Mouse (Mus musculus): Measurements from ENCODE around the gene Rgsl1. TPM values are rescaled to one million over a fixed set of nuclear protein-coding genes. Genes with fewer than 3 reads are reported as not detected.

Gene Rgsl1
- total and polyA plus RNA-seq, 3 experiments, result not detected

- Histone ChIP-seq H3K36me3 (ENCODE audit: control insufficient read depth in 1 of 2, insufficient read depth in 2 of 2, low read length in 2 of 2) (no peaks in the 10 kb centered on the region), H3K9ac (ENCODE audit: control insufficient read depth, low read depth, low read length, poor library complexity, severe bottlenecking) (no peak overlapping the region), H3K27ac (ENCODE audit: control insufficient read depth, low read depth, low read length) (no peak overlapping the region), H3K79me2 (ENCODE audit: control insufficient read depth, insufficient read depth, low read length, poor library complexity) (no peaks in the 10 kb centered on the region), H3K4me3 (ENCODE audit: control insufficient read depth in 1 of 2, insufficient read depth in 1 of 2, low read depth in 2 of 2, low read length in 2 of 2) (no peak overlapping the region), H3K4me1 (ENCODE audit: control insufficient read depth in 1 of 2, insufficient read depth in 2 of 2, low read length in 2 of 2) (no peaks in the 10 kb centered on the region), H3K9me3 (replicated peaks; ENCODE audit: insufficient read depth, low read length) (no peaks in the 10 kb centered on the region), H3K27me3 (ENCODE audit: control insufficient read depth in 1 of 2, insufficient read depth in 2 of 2, low read length in 2 of 2) (no peaks in the 10 kb centered on the region)
- TF ChIP-seq TAL1 (IDR thresholded peaks at IDR 0.05; ENCODE audit: low read length), result no peak
- TF ChIP-seq CTCF (IDR thresholded peaks at IDR 0.05 in 2 of 3, conservative IDR thresholded peaks at IDR 0.05 in 1 of 3; ENCODE audit: control insufficient read depth in 1 of 3, insufficient read depth in 1 of 3, low read depth in 2 of 3, low read length in 3 of 3, poor library complexity in 1 of 3, severe bottlenecking in 1 of 3), result no peak
- TF ChIP-seq MXI1 (IDR thresholded peaks at IDR 0.05; ENCODE audit: low read depth, low read length), result no peak
- no peak for TF ChIP-seq CHD1 (IDR thresholded peaks at IDR 0.05; ENCODE audit: low read depth, low read length)
- TF ChIP-seq MAZ (IDR thresholded peaks at IDR 0.05; ENCODE audit: low read depth, low read length), result no peak
- DNase-seq (ENCODE audit: low read depth, low spot score), result no peak
These were observed 104.4 kb downstream of the Rgsl1 start for GRCm38 (mm10) chr1:153739437-153740015.

DNA sequence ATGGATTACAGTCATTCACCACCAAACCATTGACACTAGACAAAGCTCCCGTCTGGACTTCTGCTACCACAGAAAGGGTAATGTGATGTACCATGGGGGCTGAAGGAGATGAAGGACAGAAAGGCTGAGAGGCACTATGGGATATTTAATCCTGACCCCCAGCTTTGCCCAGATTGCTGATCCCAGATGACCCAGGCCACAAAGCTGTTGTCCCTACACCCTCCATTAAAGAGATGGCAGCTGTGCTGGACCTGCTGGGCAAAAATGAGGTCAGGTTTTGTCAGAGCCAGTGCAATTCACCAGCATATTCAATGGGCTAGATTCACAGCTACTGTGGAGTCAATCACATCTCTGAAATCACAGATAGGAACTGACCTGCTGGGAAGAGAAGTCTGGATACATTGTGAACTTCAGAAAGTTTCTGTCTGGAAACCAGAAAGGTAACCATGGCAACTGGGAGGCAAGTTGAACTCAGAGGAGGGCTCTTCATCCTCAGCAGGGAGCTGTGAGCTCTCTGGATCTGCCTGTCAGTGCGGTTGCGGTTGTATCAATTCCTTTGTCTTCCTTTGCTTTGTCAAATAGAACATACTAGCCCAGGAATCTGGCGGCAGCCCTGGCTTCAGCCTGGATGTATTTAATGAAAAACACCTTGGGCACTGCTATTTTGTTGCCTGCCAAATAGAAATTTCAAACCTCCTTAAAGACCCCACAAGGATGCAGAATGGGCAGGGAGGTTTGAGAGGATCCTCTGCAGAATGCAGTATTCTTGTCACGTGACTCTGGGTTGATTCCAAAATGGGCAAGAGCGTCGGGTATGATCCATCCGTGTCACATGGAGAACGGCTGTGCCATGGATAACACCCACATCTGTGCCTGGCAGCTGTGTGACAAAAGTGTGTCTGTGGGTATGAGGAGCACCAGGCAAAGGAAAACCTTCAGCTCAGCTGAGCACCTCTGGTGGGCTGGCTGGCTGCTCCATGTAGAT, 106.5 kb downstream of the Rgsl1 start:
- Histone ChIP-seq H3K36me3 (ENCODE audit: control insufficient read depth in 1 of 2, insufficient read depth in 2 of 2, low read length in 2 of 2) (no peaks in the 10 kb centered on the region), H3K4me3 (ENCODE audit: control insufficient read depth in 1 of 2, insufficient read depth in 1 of 2, low read depth in 2 of 2, low read length in 2 of 2) (no peak overlapping the region), H3K79me2 (ENCODE audit: control insufficient read depth, insufficient read depth, low read length, poor library complexity) (no peaks in the 10 kb centered on the region), H3K9me3 (replicated peaks; ENCODE audit: insufficient read depth, low read length) (no peaks in the 10 kb centered on the region), H3K27me3 (ENCODE audit: control insufficient read depth in 1 of 2, insufficient read depth in 2 of 2, low read length in 2 of 2) (no peaks in the 10 kb centered on the region), H3K27ac (ENCODE audit: control insufficient read depth, low read depth, low read length) (no peak overlapping the region), H3K9ac (ENCODE audit: control insufficient read depth, low read depth, low read length, poor library complexity, severe bottlenecking) (no peak overlapping the region), H3K4me1 (ENCODE audit: control insufficient read depth in 1 of 2, insufficient read depth in 2 of 2, low read length in 2 of 2) (no peaks in the 10 kb centered on the region)
- TF ChIP-seq USF1 (IDR thresholded peaks at IDR 0.05; ENCODE audit: low read depth, low read length), result 0 out of 2 replicates have a peak, but pooled peaks have one; percentile 9
- TF ChIP-seq GATA1 (IDR thresholded peaks at IDR 0.05; ENCODE audit: low read depth, low read length), result no peak
- no peak for DNase-seq (ENCODE audit: low read depth, low spot score)

DNA sequence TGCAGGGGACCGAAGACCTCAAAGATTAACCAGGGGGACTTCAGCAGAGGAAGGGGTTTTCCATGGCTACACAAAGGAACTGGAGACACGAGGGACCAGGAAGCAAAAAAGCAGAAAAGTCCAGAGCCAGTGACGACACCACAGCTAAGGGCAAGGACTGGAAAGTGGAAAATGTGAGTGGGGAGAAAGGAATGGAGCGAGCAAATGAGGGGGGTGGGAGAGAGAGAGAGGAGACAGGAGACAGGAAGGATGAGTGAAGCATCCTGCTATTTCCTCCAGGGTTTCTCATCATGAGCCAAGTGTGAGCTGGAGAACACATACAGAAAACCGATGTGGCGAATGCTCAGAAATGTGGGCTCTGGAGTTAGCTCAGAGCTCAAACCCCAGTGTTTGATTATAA, 107.8 kb downstream of the Rgsl1 start:
- no peak overlapping the region for H3K27ac ChIP-seq (ENCODE audit: control insufficient read depth, low read depth, low read length)

More for the DNA sequence above, 107.8 kb downstream of the Rgsl1 start:
- Histone ChIP-seq H3K27me3 (ENCODE audit: control insufficient read depth in 1 of 2, insufficient read depth in 2 of 2, low read length in 2 of 2) (no peaks in the 10 kb centered on the region), H3K9ac (ENCODE audit: control insufficient read depth, low read depth, low read length, poor library complexity, severe bottlenecking) (no peak overlapping the region), H3K4me3 (ENCODE audit: control insufficient read depth in 1 of 2, insufficient read depth in 1 of 2, low read depth in 2 of 2, low read length in 2 of 2) (no peak overlapping the region), H3K36me3 (ENCODE audit: control insufficient read depth in 1 of 2, insufficient read depth in 2 of 2, low read length in 2 of 2) (no peaks in the 10 kb centered on the region), H3K79me2 (ENCODE audit: control insufficient read depth, insufficient read depth, low read length, poor library complexity) (no peaks in the 10 kb centered on the region), H3K4me1 (ENCODE audit: control insufficient read depth in 1 of 2, insufficient read depth in 2 of 2, low read length in 2 of 2) (no peaks in the 10 kb centered on the region), H3K9me3 (replicated peaks; ENCODE audit: insufficient read depth, low read length) (no peaks in the 10 kb centered on the region)
- TF ChIP-seq MAX (IDR thresholded peaks at IDR 0.05; ENCODE audit: low read length), result no peak
- no peak for TF ChIP-seq TAL1 (IDR thresholded peaks at IDR 0.05; ENCODE audit: low read length)
- no peak for TF ChIP-seq MXI1 (IDR thresholded peaks at IDR 0.05; ENCODE audit: low read depth, low read length)
- TF ChIP-seq GABPA (IDR thresholded peaks at IDR 0.05; ENCODE audit: low read depth, low read length), result no peak
- TF ChIP-seq POLR2A (IDR thresholded peaks at IDR 0.05; ENCODE audit: control insufficient read depth in 1 of 2, insufficient read depth in 1 of 2, low read depth in 1 of 2, low read length in 2 of 2, poor library complexity in 1 of 2), result no peak
- no peak for TF ChIP-seq E2F4 (IDR thresholded peaks at IDR 0.05; ENCODE audit: borderline replicate concordance, low read depth, low read length)
- no peak for TF ChIP-seq POLR2AphosphoS5 (IDR thresholded peaks at IDR 0.05; ENCODE audit: borderline replicate concordance, low read depth, low read length)
- TF ChIP-seq HCFC1 (IDR thresholded peaks at IDR 0.05; ENCODE audit: low read depth, low read length), result no peak
- TF ChIP-seq ZNF384 (IDR thresholded peaks at IDR 0.05; ENCODE audit: low read depth, low read length), result no peak
- no peak for TF ChIP-seq RCOR1 (IDR thresholded peaks at IDR 0.05; ENCODE audit: low read depth, low read length)
- TF ChIP-seq ZC3H11A (IDR thresholded peaks at IDR 0.05; ENCODE audit: low read depth, low read length), result no peak
- no peak for TF ChIP-seq BHLHE40 (IDR thresholded peaks at IDR 0.05; ENCODE audit: borderline replicate concordance, low read depth, low read length)
- TF ChIP-seq NELFE (IDR thresholded peaks at IDR 0.05; ENCODE audit: low read depth, low read length), result no peak
- no peak for TF ChIP-seq CTCF (IDR thresholded peaks at IDR 0.05 in 2 of 3, conservative IDR thresholded peaks at IDR 0.05 in 1 of 3; ENCODE audit: control insufficient read depth in 1 of 3, insufficient read depth in 1 of 3, low read depth in 2 of 3, low read length in 3 of 3, poor library complexity in 1 of 3, severe bottlenecking in 1 of 3)
- TF ChIP-seq SIN3A (IDR thresholded peaks at IDR 0.05; ENCODE audit: low read length), result no peak
- no peak for DNase-seq (ENCODE audit: low read depth, low spot score)

All from MEL (cell line).